Mouse (Mus musculus): ENCODE measurements around the gene Gm20388.

DNA sequence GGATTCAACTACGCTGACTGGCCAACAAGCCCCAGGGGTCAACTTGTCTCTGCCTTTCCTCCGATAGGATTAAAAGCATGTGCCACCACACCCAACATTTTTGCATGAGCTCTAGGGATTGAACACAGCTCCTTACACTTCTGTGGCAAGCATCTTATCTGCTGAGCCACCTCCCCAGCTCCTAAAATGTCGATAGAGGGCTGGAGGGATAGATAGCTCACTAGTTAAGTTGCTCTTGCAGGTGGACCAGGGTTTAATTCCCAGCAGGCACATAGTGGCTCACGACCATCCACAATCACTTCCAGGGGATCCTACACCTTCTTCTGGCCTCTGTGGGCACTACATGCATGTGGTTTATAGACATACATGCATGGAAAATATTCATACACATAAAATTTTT lies 1251.8 kb downstream of the Gm20388 start:
- no peak for TF ChIP-seq POLR2A (IDR thresholded peaks at IDR 0.05; ENCODE audit: low read depth, low read length)
- TF ChIP-seq CTCF (conservative IDR thresholded peaks at IDR 0.05; ENCODE audit: insufficient read depth, insufficient read length, low read depth, low read length): no peak

Measured in kidney, adult 2 months (tissue).